Mouse (Mus musculus): ENCODE data around the gene Hint2.

- TF ChIP-seq CTCF (conservative IDR thresholded peaks at IDR 0.05; ENCODE audit: low read length) (no peak), NANOG (IDR thresholded peaks at IDR 0.05; ENCODE audit: borderline replicate concordance, low read length) (no peak), POU5F1 (IDR thresholded peaks at IDR 0.05; ENCODE audit: borderline replicate concordance, low read length) (no peak)
These were observed 47.6 kb upstream of the Hint2 start for GRCm38 (mm10) chr4:43703851-43704250.

All from E14TG2a.4 (cell line).